Mouse (Mus musculus) myocyte (in vitro differentiated cells): ENCODE data around the gene Pacs1.

Experiments used
- CEBPB ChIP-seq: IDR thresholded peaks from 2 replicates; pipeline ENCODE4 v1.6.1; 2011; ENCODE audit warnings: mild to moderate bottlenecking, moderate library complexity; ENCODE audit not compliant: poor library complexity, insufficient read depth, severe bottlenecking
- E2F4 ChIP-seq: IDR thresholded peaks from one replicate; pipeline ENCODE4 v1.6.1; 2011; ENCODE audit warnings: mild to moderate bottlenecking, control low read depth, moderate library complexity; ENCODE audit not compliant: insufficient read depth
- MAX ChIP-seq: IDR thresholded peaks from one replicate; pipeline ENCODE4 v1.6.1; 2011; ENCODE audit warnings: low read depth, mild to moderate bottlenecking, control low read depth
- MYOD1 ChIP-seq, 3 experiments: IDR thresholded peaks; one replicate each; pipeline ENCODE4 v1.6.1; 2011; ENCODE audit warnings: control low read depth in 2 of 3, low read depth in 2 of 3, mild to moderate bottlenecking in 2 of 3, moderate library complexity in 1 of 3; ENCODE audit not compliant: insufficient read length in 2 of 3, control insufficient read depth in 1 of 3
- MYOG ChIP-seq, 3 experiments: IDR thresholded peaks; one replicate each; pipeline ENCODE4 v1.6.1; 2011; ENCODE audit warnings: control low read depth in 2 of 3, low read depth in 2 of 3, mild to moderate bottlenecking in 2 of 3; ENCODE audit not compliant: insufficient read length in 2 of 3, control insufficient read depth in 1 of 3, insufficient read depth in 1 of 3
- POLR2A ChIP-seq: IDR thresholded peaks from one replicate; pipeline ENCODE4 v1.6.1; 2011; ENCODE audit warnings: low read depth, mild to moderate bottlenecking, control low read depth, moderate library complexity; ENCODE audit not compliant: insufficient read length
- POLR2AphosphoS2 ChIP-seq: IDR thresholded peaks from one replicate; pipeline ENCODE4 v1.6.1; 2011; ENCODE audit warnings: low read depth, control low read depth; ENCODE audit not compliant: insufficient read length
- REST ChIP-seq: IDR thresholded peaks from one replicate; pipeline ENCODE4 v1.6.1; 2011; ENCODE audit warnings: mild to moderate bottlenecking, control low read depth, moderate library complexity; ENCODE audit not compliant: insufficient read depth, insufficient read length
- SRF ChIP-seq: IDR thresholded peaks from one replicate; pipeline ENCODE4 v1.6.1; 2011; ENCODE audit warnings: low read depth; ENCODE audit not compliant: control insufficient read depth, insufficient read length
- TCF12 ChIP-seq: IDR thresholded peaks from one replicate; pipeline ENCODE4 v1.6.1; 2011; ENCODE audit warnings: mild to moderate bottlenecking, control low read depth; ENCODE audit not compliant: poor library complexity, insufficient read depth, severe bottlenecking
- TCF3 ChIP-seq: IDR thresholded peaks from one replicate; pipeline ENCODE4 v1.6.1; 2011; ENCODE audit warnings: low read depth, control low read depth; ENCODE audit not compliant: insufficient read length
- USF1 ChIP-seq: IDR thresholded peaks from one replicate; pipeline ENCODE4 v1.6.1; 2011; ENCODE audit warnings: low read depth, mild to moderate bottlenecking, control low read depth, moderate library complexity

- no peak for TF ChIP-seq POLR2A
- no peak for TF ChIP-seq USF1
- TF ChIP-seq MAX: no peak
- TF ChIP-seq MYOD1 (IDR thresholded peaks at IDR 0.05; ENCODE audit: control insufficient read depth in 1 of 3, insufficient read length in 2 of 3, low read depth in 2 of 3): no peak
- no peak for TF ChIP-seq POLR2AphosphoS2
- no peak for TF ChIP-seq E2F4
- no peak for TF ChIP-seq MYOG (IDR thresholded peaks at IDR 0.05; ENCODE audit: control insufficient read depth in 1 of 3, insufficient read depth in 1 of 3, insufficient read length in 2 of 3, low read depth in 2 of 3)
- no peak for TF ChIP-seq TCF3
- TF ChIP-seq SRF: no peak
- TF ChIP-seq CEBPB: no peak
- no peak for TF ChIP-seq TCF12
- no peak for TF ChIP-seq REST
Observed at GRCm38 (mm10) chr19:5181926-5182325, 91.0 kb downstream of the Pacs1 start.
